Mouse (Mus musculus) myocyte (in vitro differentiated cells): ENCODE measurements around the gene Zfp385c.

Experiments
- E2F4 ChIP-seq: IDR thresholded peaks from one replicate; pipeline ENCODE4 v1.6.1; 2011; ENCODE audit warnings: mild to moderate bottlenecking, control low read depth, moderate library complexity; ENCODE audit not compliant: insufficient read depth
- POLR2A ChIP-seq: IDR thresholded peaks from one replicate; pipeline ENCODE4 v1.6.1; 2011; ENCODE audit warnings: low read depth, mild to moderate bottlenecking, control low read depth, moderate library complexity; ENCODE audit not compliant: insufficient read length
- USF1 ChIP-seq: IDR thresholded peaks from one replicate; pipeline ENCODE4 v1.6.1; 2011; ENCODE audit warnings: low read depth, mild to moderate bottlenecking, control low read depth, moderate library complexity

DNA sequence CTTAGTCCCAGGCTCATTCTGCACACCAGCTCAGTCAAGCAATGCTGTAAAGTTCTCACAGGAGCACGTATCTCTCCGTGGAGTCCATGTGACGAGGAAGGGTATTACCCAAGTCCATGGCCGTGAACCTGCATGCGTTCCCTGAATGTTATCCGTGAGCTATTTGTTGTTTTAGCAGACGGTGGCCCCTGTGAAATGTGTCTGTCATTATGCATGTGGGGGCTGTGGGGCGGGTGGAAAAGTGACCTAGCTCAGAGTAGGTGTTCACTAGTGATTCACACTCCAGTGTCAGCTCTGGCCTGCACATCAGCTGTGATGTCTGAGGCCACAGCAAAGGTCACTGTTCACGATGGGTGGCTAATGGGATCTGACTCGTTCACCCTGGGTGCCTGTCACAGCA, 32.4 kb downstream of the Zfp385c start:
- TF ChIP-seq POLR2A, result no peak
- no peak for TF ChIP-seq USF1
- TF ChIP-seq E2F4, result no peak
